Mouse (Mus musculus) midbrain, embryonic 10.5 days (tissue): ENCODE data around the gene Ppp1r27. TPM values are rescaled to one million over a fixed set of nuclear protein-coding genes. Genes with fewer than 3 reads are reported as not detected.

Experiments used
- DNase-seq: peaks from one replicate; pipeline ENCODE4 v3.0.0-alpha.2; 2017; ENCODE audit warnings: low spot score
- H3K27ac ChIP-seq: fragments of 300-500 bp; sonication (generic); replicated peaks from 2 replicates; pipeline ENCODE4 v1.5.1; 2016; ENCODE audit warnings: mild to moderate bottlenecking
- H3K27me3 ChIP-seq: fragments of 300-500 bp; sonication (generic); 2 replicates; pipeline ENCODE4 v1.6.1; 2016; ENCODE audit warnings: low read depth, mild to moderate bottlenecking; ENCODE audit not compliant: poor library complexity, severe bottlenecking
- H3K36me3 ChIP-seq: fragments of 300-500 bp; sonication (generic); 2 replicates; pipeline ENCODE4 v1.6.1; 2016; ENCODE audit warnings: mild to moderate bottlenecking, moderate library complexity
- H3K4me1 ChIP-seq: fragments of 300-500 bp; sonication (generic); 2 replicates; pipeline ENCODE4 v1.6.1; 2016
- H3K4me3 ChIP-seq: fragments of 300-500 bp; sonication (generic); 2 replicates; pipeline ENCODE4 v1.5.1; 2016; ENCODE audit warnings: mild to moderate bottlenecking, moderate library complexity
- H3K9me3 ChIP-seq: fragments of 300-500 bp; sonication (generic); replicated peaks from 2 replicates; pipeline ENCODE4 v1.6.1; 2016; ENCODE audit warnings: mild to moderate bottlenecking
- WGBS: fragments of 180-500 bp; shearing (Covaris S2); methylation state at CpG from one replicate; pipeline ENCODE4 v1.1.7; 2016; 5-methylcytosine and 5-hydroxymethylcytosine counted together
- polyA plus RNA-seq: library from polyadenylated mRNA; unstranded; fragments of >200 nt; fragmentation: Nextera tagmentation; extraction: Ambion mirVana; gene quantifications from 2 replicates; pipeline ENCODE4 v1.2.1, GENCODE M21; 2016

The Ppp1r27 gene
- polyA plus RNA-seq, 1 experiment from 2014 or later, result not detected

GRCm38 (mm10) chr11:120580190-120580589, 29.3 kb upstream of the Ppp1r27 start:
- no peak for DNase-seq
- Histone ChIP-seq H3K9me3 (peaks cover 5% of the 10 kb centered on the region), H3K36me3 (peaks cover 65% of the 10 kb centered on the region), H3K27ac (peak overlapping the region; percentile 99), H3K27me3 (no peaks in the 10 kb centered on the region), H3K4me3 (peak overlapping the region; percentile 92), H3K4me1 (peaks cover 38% of the 10 kb centered on the region)
- WGBS, result 72% methylated on average over 7 of the region's 7 CpGs

- peaks cover 42% of the 10 kb centered on the region for H3K4me1 ChIP-seq
- DNase-seq, result peak; percentile 84
- H3K4me3 ChIP-seq, result peak overlapping the region; percentile 92
- H3K27ac ChIP-seq, result peak overlapping the region; percentile 99
- WGBS, result 65% methylated on average over 15 of the region's 15 CpGs
- peaks cover 5% of the 10 kb centered on the region for H3K9me3 ChIP-seq
- H3K27me3 ChIP-seq, result no peaks in the 10 kb centered on the region
- peaks cover 60% of the 10 kb centered on the region for H3K36me3 ChIP-seq
These were observed 28.6 kb upstream of the Ppp1r27 start for GRCm38 (mm10) chr11:120579316-120580107.

GRCm38 (mm10) chr11:120578694-120579243, 27.8 kb upstream of the Ppp1r27 start:
- peak overlapping the region; percentile 92 for H3K4me3 ChIP-seq
- peaks cover 52% of the 10 kb centered on the region for H3K36me3 ChIP-seq
- no peak overlapping the region for H3K27ac ChIP-seq
- 88% methylated on average over 11 of the region's 11 CpGs for WGBS
- no peak for DNase-seq
- peaks cover 49% of the 10 kb centered on the region for H3K4me1 ChIP-seq
- H3K9me3 ChIP-seq, result peaks cover under 1% of the 10 kb centered on the region; the same call in 1 of the 2 replicates
- H3K27me3 ChIP-seq, result no peaks in the 10 kb centered on the region

- Histone ChIP-seq H3K9me3 (no peaks in the 10 kb centered on the region), H3K4me3 (peak overlapping the region; percentile 92), H3K36me3 (peaks cover 47% of the 10 kb centered on the region), H3K27me3 (no peaks in the 10 kb centered on the region), H3K4me1 (peaks cover 50% of the 10 kb centered on the region), H3K27ac (no peak overlapping the region)
- DNase-seq, result no peak
- WGBS, result 89% methylated on average over 10 of the region's 10 CpGs
These were observed 27.2 kb upstream of the Ppp1r27 start for GRCm38 (mm10) chr11:120578024-120578693.

- Histone ChIP-seq H3K36me3 (peaks cover 41% of the 10 kb centered on the region), H3K4me3 (peak overlapping the region; percentile 18; the same call in 1 of the 2 replicates), H3K27me3 (no peaks in the 10 kb centered on the region), H3K4me1 (peaks cover 50% of the 10 kb centered on the region), H3K9me3 (no peaks in the 10 kb centered on the region), H3K27ac (no peak overlapping the region)
- DNase-seq, result no peak
- WGBS, result 84% methylated on average over 7 of the region's 7 CpGs
These were observed 26.5 kb upstream of the Ppp1r27 start for GRCm38 (mm10) chr11:120577211-120578023.

- 90% methylated on average over 3 of the region's 3 CpGs for WGBS
- DNase-seq, result no peak
- H3K27ac ChIP-seq, result no peak overlapping the region
- no peak overlapping the region for H3K4me3 ChIP-seq
- H3K36me3 ChIP-seq, result peaks cover 44% of the 10 kb centered on the region
- no peaks in the 10 kb centered on the region for H3K27me3 ChIP-seq
- no peaks in the 10 kb centered on the region for H3K9me3 ChIP-seq
- H3K4me1 ChIP-seq, result peaks cover 48% of the 10 kb centered on the region
These were observed 25.5 kb upstream of the Ppp1r27 start for GRCm38 (mm10) chr11:120576365-120576981.

- no peaks in the 10 kb centered on the region for H3K9me3 ChIP-seq
- H3K27ac ChIP-seq, result no peak overlapping the region
- H3K4me3 ChIP-seq, result no peak overlapping the region
- H3K27me3 ChIP-seq, result no peaks in the 10 kb centered on the region
- H3K36me3 ChIP-seq, result peaks cover 49% of the 10 kb centered on the region
- peaks cover 53% of the 10 kb centered on the region for H3K4me1 ChIP-seq
- DNase-seq, result no peak
These were observed 25.0 kb upstream of the Ppp1r27 start for GRCm38 (mm10) chr11:120575940-120576339.

- no peaks in the 10 kb centered on the region for H3K9me3 ChIP-seq
- no peaks in the 10 kb centered on the region for H3K27me3 ChIP-seq
- DNase-seq, result no peak
- H3K4me3 ChIP-seq, result peak overlapping the region; percentile 87; the same call in 1 of the 2 replicates
- WGBS, result 88% methylated on average over 2 of the region's 2 CpGs
- H3K4me1 ChIP-seq, result peaks cover 47% of the 10 kb centered on the region
- no peak overlapping the region for H3K27ac ChIP-seq
- peaks cover 55% of the 10 kb centered on the region for H3K36me3 ChIP-seq
These were observed 24.1 kb upstream of the Ppp1r27 start for GRCm38 (mm10) chr11:120575046-120575445.

- Histone ChIP-seq H3K9me3 (no peaks in the 10 kb centered on the region), H3K4me3 (peak overlapping the region; percentile 87), H3K27me3 (no peaks in the 10 kb centered on the region), H3K27ac (peak overlapping the region; percentile 97), H3K36me3 (peaks cover 55% of the 10 kb centered on the region), H3K4me1 (peaks cover 39% of the 10 kb centered on the region)
- no peak for DNase-seq
- 59% methylated on average over 5 of the region's 5 CpGs for WGBS
These were observed 23.3 kb upstream of the Ppp1r27 start for GRCm38 (mm10) chr11:120574278-120574600.

GRCm38 (mm10) chr11:120573585-120574277, 22.8 kb upstream of the Ppp1r27 start:
- peak overlapping the region; percentile 97 for H3K27ac ChIP-seq
- no peak for DNase-seq
- no peaks in the 10 kb centered on the region for H3K9me3 ChIP-seq
- H3K4me3 ChIP-seq, result peak overlapping the region; percentile 87
- H3K36me3 ChIP-seq, result peaks cover 54% of the 10 kb centered on the region
- H3K4me1 ChIP-seq, result peaks cover 34% of the 10 kb centered on the region
- H3K27me3 ChIP-seq, result no peaks in the 10 kb centered on the region
- 1% methylated on average over 23 of the region's 23 CpGs for WGBS

- under 1% methylated on average over 94 of the region's 94 CpGs for WGBS
- peak; percentile 100 for DNase-seq
- Histone ChIP-seq H3K27ac (peak within 1 kb of the TSS; percentile 97), H3K27me3 (no peaks in the 10 kb centered on the region), H3K4me3 (peak within 1 kb of the TSS; percentile 87), H3K36me3 (peaks cover 54% of the 10 kb centered on the region), H3K4me1 (peaks cover 26% of the 10 kb centered on the region), H3K9me3 (no peaks in the 10 kb centered on the region)
These were observed 22.0 kb upstream of the Ppp1r27 start, which contains the start of gene P4hb for GRCm38 (mm10) chr11:120572752-120573584. TSS of gene P4hb (minus strand) at chr11:120573253.
